8 mouse cellular contexts compared by ENCODE assay signal in genomic region chr10:28843755-28844717, GRCm38 (mm10).
DNase-seq lines count a peak whose midpoint lies in the region; ATAC-seq and TF ChIP-seq lines count a peak whose summit lies in the region.

No protein-coding gene starts in this region.

- no peaks in the 10 kb centered on the region for H3K9me3 ChIP-seq in kidney, postnatal 0 days (replicated peaks; ENCODE audit: low read length)
- H3K9me3 ChIP-seq in liver, embryonic 14.5 days (ENCODE audit: control insufficient read depth, low read length), result no peaks in the 10 kb centered on the region
- H3K9me3 ChIP-seq in neural tube, embryonic 15.5 days (replicated peaks), result no peaks in the 10 kb centered on the region

- H3K9ac ChIP-seq in kidney, postnatal 0 days (ENCODE audit: low read depth, low read length), result no peak overlapping the region
- H3K9ac ChIP-seq in liver, embryonic 14.5 days (replicated peaks), result no peak overlapping the region
- H3K9ac ChIP-seq in neural tube, embryonic 15.5 days (replicated peaks), result no peak overlapping the region

- H3K36me3 ChIP-seq in kidney, postnatal 0 days (ENCODE audit: insufficient read depth, low read length), result no peaks in the 10 kb centered on the region
- H3K36me3 ChIP-seq in liver, embryonic 14.5 days (replicated peaks; ENCODE audit: control insufficient read depth, insufficient read depth, low read depth), result no peaks in the 10 kb centered on the region
- H3K36me3 ChIP-seq in neural tube, embryonic 15.5 days, result no peaks in the 10 kb centered on the region

- no peaks in the 10 kb centered on the region for H3K27me3 ChIP-seq in kidney, postnatal 0 days (ENCODE audit: insufficient read depth, low read length)
- H3K27me3 ChIP-seq in liver, embryonic 14.5 days (ENCODE audit: control insufficient read depth, insufficient read depth, low read length), result no peaks in the 10 kb centered on the region
- H3K27me3 ChIP-seq in neural tube, embryonic 15.5 days (replicated peaks), result no peaks in the 10 kb centered on the region

- 20% methylated on average over 7 of the region's 7 CpGs for WGBS in kidney, postnatal 0 days
- 20% methylated on average over 7 of the region's 7 CpGs for WGBS in liver, embryonic 14.5 days (ENCODE audit: insufficient replicate concordance)
- 34% methylated on average over 7 of the region's 7 CpGs for WGBS in neural tube, embryonic 15.5 days

- peak; percentile 66 for DNase-seq in CD4-positive helper T cell, adult 2 months (ENCODE audit: low read depth, low spot score)
- DNase-seq in NIH3T3 (ENCODE audit: low read depth), result peak; percentile 86
- peak; percentile 73 to 76 for DNase-seq in cerebellum, postnatal 14 days
- DNase-seq in gonadal fat pad, adult 2 months (ENCODE audit: low read depth), result peak; percentile 4
- peak; percentile 84 for DNase-seq in kidney, postnatal 0 days (ENCODE audit: low spot score)
- DNase-seq in liver, embryonic 14.5 days (ENCODE audit: low read depth in 3 of 3, low spot score in 3 of 3), result peak in 2 of 3 experiments; percentile 3 to 9
- DNase-seq in urinary bladder, postnatal 25 days (ENCODE audit: low spot score), result peak; percentile 29

- H3K27ac ChIP-seq in kidney, postnatal 0 days, result no peak overlapping the region
- no peak overlapping the region for H3K27ac ChIP-seq in liver, embryonic 14.5 days
- no peak overlapping the region for H3K27ac ChIP-seq in neural tube, embryonic 15.5 days (replicated peaks)

- H3K4me2 ChIP-seq in kidney, postnatal 0 days (ENCODE audit: low read length), result no peak overlapping the region
- no peak overlapping the region for H3K4me2 ChIP-seq in liver, embryonic 14.5 days (ENCODE audit: low read depth)
- H3K4me2 ChIP-seq in neural tube, embryonic 15.5 days, result no peak overlapping the region

- H3K4me1 ChIP-seq in kidney, postnatal 0 days (replicated peaks; ENCODE audit: insufficient read depth, low read length), result no peaks in the 10 kb centered on the region
- no peaks in the 10 kb centered on the region for H3K4me1 ChIP-seq in liver, embryonic 14.5 days (replicated peaks; ENCODE audit: control insufficient read depth in 2 of 2, insufficient read depth in 2 of 2, low read length in 1 of 2)
- no peaks in the 10 kb centered on the region for H3K4me1 ChIP-seq in neural tube, embryonic 15.5 days

- TF ChIP-seq CTCF in kidney, postnatal 0 days (IDR thresholded peaks at IDR 0.05; ENCODE audit: low read depth), result peak; percentile 96
- TF ChIP-seq CTCF in liver, embryonic 14.5 days (IDR thresholded peaks at IDR 0.05; ENCODE audit: low read depth), result peak; percentile 77

- TF ChIP-seq EP300 in liver, embryonic 14.5 days (IDR thresholded peaks at IDR 0.05; ENCODE audit: low read depth), result no peak

- ATAC-seq in kidney, postnatal 0 days (replicated peaks; ENCODE audit: low FRiP score, low read depth), result peak; percentile 49; the same call in 1 of the 2 replicates
- no peak for ATAC-seq in liver, embryonic 14.5 days (ENCODE audit: insufficient read depth)
- peak; percentile 78 for ATAC-seq in neural tube, embryonic 15.5 days (ENCODE audit: low FRiP score)

- H3K4me3 ChIP-seq in kidney, postnatal 0 days (replicated peaks; ENCODE audit: low read depth, low read length), result no peak overlapping the region
- H3K4me3 ChIP-seq in liver, embryonic 14.5 days (ENCODE audit: insufficient read depth in 1 of 2, low read depth in 2 of 2, low read length in 2 of 2), result no peak overlapping the region
- no peak overlapping the region for H3K4me3 ChIP-seq in neural tube, embryonic 15.5 days (replicated peaks)

Comparison
In these comparisons a context has a peak if more than half of its experiments do, and no peak if none do; other contexts are left out.
1. DNase-seq: peak in every context shown above with its lines; median percentile 86 in NIH3T3; 84 in kidney, postnatal 0 days; 74 in cerebellum, postnatal 14 days; 66 in CD4-positive helper T cell, adult 2 months; 29 in urinary bladder, postnatal 25 days; 6 in liver, embryonic 14.5 days; 4 in gonadal fat pad, adult 2 months.